Mouse (Mus musculus) ES-Bruce4 (cell line): ENCODE measurements around the gene Zbtb21. TPM values are rescaled to one million over a fixed set of nuclear protein-coding genes. Genes with fewer than 3 reads are reported as not detected.

Experiments used
- H3K27ac ChIP-seq: 2 replicates; pipeline ENCODE4 v1.5.1; 2012; ENCODE audit warnings: low read length, inconsistent platforms; ENCODE audit not compliant: insufficient read depth
- H3K27me3 ChIP-seq: 2 replicates; pipeline ENCODE4 v1.6.1; 2012; ENCODE audit warnings: mild to moderate bottlenecking, low read length, inconsistent platforms; ENCODE audit not compliant: control insufficient read depth, poor library complexity, insufficient read depth, severe bottlenecking
- H3K36me3 ChIP-seq: 2 replicates; pipeline ENCODE4 v1.6.1; 2012; ENCODE audit warnings: inconsistent platforms, mild to moderate bottlenecking, low read length, moderate library complexity; ENCODE audit not compliant: control insufficient read depth, poor library complexity, insufficient read depth, severe bottlenecking
- H3K4me1 ChIP-seq: one replicate; pipeline ENCODE4 v1.8.1; 2011; ENCODE audit warnings: low read length; ENCODE audit not compliant: control insufficient read depth, insufficient read depth
- H3K4me3 ChIP-seq: 2 replicates; pipeline ENCODE4 v1.5.1; 2011; ENCODE audit warnings: low read depth, mild to moderate bottlenecking, low read length
- H3K9ac ChIP-seq: 2 replicates; pipeline ENCODE4 v1.6.1; 2012; ENCODE audit warnings: low read depth, mild to moderate bottlenecking, inconsistent platforms; ENCODE audit not compliant: poor library complexity, severe bottlenecking
- H3K9me3 ChIP-seq: replicated peaks from 2 replicates; pipeline ENCODE4 v1.6.1; 2012; ENCODE audit warnings: mild to moderate bottlenecking, low read length, inconsistent platforms; ENCODE audit not compliant: control insufficient read depth, poor library complexity, insufficient read depth, severe bottlenecking
- CTCF ChIP-seq: IDR thresholded peaks from one replicate; pipeline ENCODE4 v1.8.1; 2011; ENCODE audit warnings: low read depth, low read length
- EP300 ChIP-seq: IDR thresholded peaks from 2 replicates; pipeline ENCODE4 v1.6.1; 2011; ENCODE audit warnings: low read depth, low read length; ENCODE audit not compliant: insufficient read depth
- POLR2A ChIP-seq: IDR thresholded peaks from one replicate; pipeline ENCODE4 v1.8.1; 2011; ENCODE audit warnings: low read length; ENCODE audit not compliant: insufficient read depth
- polyA plus RNA-seq: library from polyadenylated mRNA; stranded (reverse); fragments of >200 nt; gene quantifications from 2 replicates; pipeline ENCODE4 v1.2.4, GENCODE M21; 2011; ENCODE audit warnings: low read depth; ENCODE audit not compliant: missing spikeins, insufficient read depth, insufficient read length

Gene Zbtb21
- polyA plus RNA-seq, 1 experiment, result 34.8 TPM

DNA sequence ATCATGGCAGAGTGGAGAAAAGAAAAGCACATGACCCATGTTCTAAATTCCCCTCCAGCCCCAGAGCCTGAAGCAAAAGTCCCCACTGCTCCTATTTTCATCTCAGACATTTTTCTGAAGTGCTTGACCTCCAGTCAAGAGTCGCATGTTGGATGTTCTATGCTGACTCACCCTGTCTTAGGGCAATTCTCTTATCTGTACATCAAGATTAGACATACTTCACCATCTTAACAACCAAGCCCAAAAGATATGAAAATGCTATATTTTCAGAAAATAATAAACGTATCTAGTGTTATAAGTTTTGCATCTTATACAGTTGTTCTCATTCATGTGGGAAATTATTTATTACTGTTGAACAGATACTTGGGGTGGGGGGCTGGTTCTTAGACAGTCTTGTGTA lies 36.7 kb downstream of the Zbtb21 start:
- no peaks in the 10 kb centered on the region for H3K27me3 ChIP-seq
- no peaks in the 10 kb centered on the region for H3K9me3 ChIP-seq
- H3K9ac ChIP-seq, result no peak overlapping the region
- no peaks in the 10 kb centered on the region for H3K36me3 ChIP-seq
- H3K27ac ChIP-seq, result no peak overlapping the region
- no peak for TF ChIP-seq EP300
- no peak for TF ChIP-seq CTCF
- TF ChIP-seq POLR2A, result no peak
- H3K4me1 ChIP-seq, result no peaks in the 10 kb centered on the region
- no peak overlapping the region for H3K4me3 ChIP-seq

- Histone ChIP-seq H3K4me3 (no peak overlapping the region), H3K9me3 (no peaks in the 10 kb centered on the region), H3K27ac (no peak overlapping the region), H3K27me3 (no peaks in the 10 kb centered on the region), H3K9ac (no peak overlapping the region), H3K4me1 (no peaks in the 10 kb centered on the region), H3K36me3 (no peaks in the 10 kb centered on the region)
- TF ChIP-seq POLR2A (no peak), CTCF (no peak), EP300 (no peak)
These were observed 38.7 kb downstream of the Zbtb21 start for GRCm38 (mm10) chr16:97923700-97924099.

- no peaks in the 10 kb centered on the region for H3K9me3 ChIP-seq
- no peaks in the 10 kb centered on the region for H3K36me3 ChIP-seq
- 0 out of 2 replicates have a peak overlapping the region, but pooled peaks have one; percentile 62 for H3K9ac ChIP-seq
- TF ChIP-seq POLR2A, result no peak
- no peak for TF ChIP-seq CTCF
- TF ChIP-seq EP300, result no peak
- H3K27me3 ChIP-seq, result no peaks in the 10 kb centered on the region
- no peak overlapping the region for H3K27ac ChIP-seq
- peak overlapping the region; percentile 43 for H3K4me3 ChIP-seq
- no peaks in the 10 kb centered on the region for H3K4me1 ChIP-seq
These were observed 39.7 kb downstream of the Zbtb21 start for GRCm38 (mm10) chr16:97922779-97923126.

GRCm38 (mm10) chr16:97921961-97922778 lies 40.3 kb downstream of the Zbtb21 start:
- no peaks in the 10 kb centered on the region for H3K27me3 ChIP-seq
- TF ChIP-seq EP300 (no peak), POLR2A (no peak), CTCF (no peak)
- H3K9ac ChIP-seq, result peak overlapping the region; percentile 62
- H3K4me3 ChIP-seq, result peak overlapping the region; percentile 83
- H3K4me1 ChIP-seq, result no peaks in the 10 kb centered on the region
- no peaks in the 10 kb centered on the region for H3K36me3 ChIP-seq
- H3K27ac ChIP-seq, result no peak overlapping the region
- H3K9me3 ChIP-seq, result no peaks in the 10 kb centered on the region

- TF ChIP-seq CTCF, result no peak
- no peak for TF ChIP-seq POLR2A
- no peak for TF ChIP-seq EP300
These were observed 41.8 kb downstream of the Zbtb21 start for GRCm38 (mm10) chr16:97920621-97921020.

GRCm38 (mm10) chr16:97919793-97920192 lies 42.6 kb downstream of the Zbtb21 start:
- Histone ChIP-seq H3K9me3 (no peaks in the 10 kb centered on the region), H3K4me1 (no peaks in the 10 kb centered on the region), H3K27me3 (no peaks in the 10 kb centered on the region), H3K9ac (no peak overlapping the region), H3K36me3 (no peaks in the 10 kb centered on the region), H3K27ac (no peak overlapping the region), H3K4me3 (no peak overlapping the region)
- no peak for TF ChIP-seq EP300
- no peak for TF ChIP-seq POLR2A
- TF ChIP-seq CTCF, result no peak

More at GRCm38 (mm10) chr16:97920621-97921020, 41.8 kb downstream of the Zbtb21 start:
- Histone ChIP-seq H3K27me3 (no peaks in the 10 kb centered on the region), H3K9ac (no peak overlapping the region), H3K4me3 (no peak overlapping the region), H3K9me3 (no peaks in the 10 kb centered on the region), H3K4me1 (no peaks in the 10 kb centered on the region), H3K27ac (no peak overlapping the region), H3K36me3 (no peaks in the 10 kb centered on the region)
